Mouse (Mus musculus) erythroblast, embryonic 14.5 days (primary cell): Measurements from ENCODE around the gene Sobp. TPM values are rescaled to one million over a fixed set of nuclear protein-coding genes. Genes with fewer than 3 reads are reported as not detected.

ENCODE experiments used
- H3K27me3 ChIP-seq: 2 replicates; pipeline ENCODE4 v1.6.1; 2012; ENCODE audit warnings: inconsistent platforms; ENCODE audit not compliant: control insufficient read depth
- H3K36me3 ChIP-seq: 2 replicates; pipeline ENCODE4 v1.6.1; 2012; ENCODE audit warnings: mild to moderate bottlenecking, inconsistent platforms; ENCODE audit not compliant: control insufficient read depth
- H3K4me1 ChIP-seq: 2 replicates; pipeline ENCODE4 v1.6.1; 2012; ENCODE audit warnings: inconsistent platforms; ENCODE audit not compliant: control insufficient read depth
- H3K4me3 ChIP-seq: replicated peaks from 2 replicates; pipeline ENCODE3; 2012; ENCODE audit warnings: moderate library complexity, mild to moderate bottlenecking, inconsistent platforms
- H3K9me3 ChIP-seq: 2 replicates; pipeline ENCODE4 v1.6.1; 2012; ENCODE audit warnings: low read length, inconsistent platforms, mixed read lengths; ENCODE audit not compliant: control insufficient read depth
- GATA1 ChIP-seq: IDR thresholded peaks from 2 replicates; pipeline ENCODE4 v1.6.1; 2012; ENCODE audit warnings: low read length, inconsistent platforms, mixed read lengths
- TAL1 ChIP-seq: IDR thresholded peaks from 3 replicates; pipeline ENCODE4 v1.6.1; 2012; ENCODE audit warnings: low read length, inconsistent platforms, mixed read lengths
- polyA plus RNA-seq: library from polyadenylated mRNA; stranded (reverse); fragments of >175 nt; gene quantifications from 2 replicates; pipeline ENCODE4 v1.2.3, GENCODE M21; 2012

Gene Sobp
- polyA plus RNA-seq, 1 experiment, result not detected

- H3K9me3 ChIP-seq, result no peaks in the 10 kb centered on the region
- TF ChIP-seq TAL1 (no peak), GATA1 (no peak)
- H3K4me3 ChIP-seq, result no peak overlapping the region
- H3K27me3 ChIP-seq, result no peaks in the 10 kb centered on the region
- no peaks in the 10 kb centered on the region for H3K4me1 ChIP-seq
- no peaks in the 10 kb centered on the region for H3K36me3 ChIP-seq
These were observed 90.8 kb downstream of the Sobp start for GRCm38 (mm10) chr10:43083288-43084086.

- no peak overlapping the region for H3K4me3 ChIP-seq
- no peaks in the 10 kb centered on the region for H3K4me1 ChIP-seq
- no peak for TF ChIP-seq TAL1
- no peaks in the 10 kb centered on the region for H3K36me3 ChIP-seq
- H3K9me3 ChIP-seq, result no peaks in the 10 kb centered on the region
- H3K27me3 ChIP-seq, result no peaks in the 10 kb centered on the region
These were observed 93.0 kb downstream of the Sobp start for GRCm38 (mm10) chr10:43081316-43081715.

GRCm38 (mm10) chr10:43075535-43076152, 98.7 kb downstream of the Sobp start:
- no peaks in the 10 kb centered on the region for H3K9me3 ChIP-seq
- H3K4me1 ChIP-seq, result no peaks in the 10 kb centered on the region
- no peaks in the 10 kb centered on the region for H3K27me3 ChIP-seq
- no peak overlapping the region for H3K4me3 ChIP-seq
- no peak for TF ChIP-seq TAL1
- TF ChIP-seq GATA1, result no peak
- H3K36me3 ChIP-seq, result no peaks in the 10 kb centered on the region

GRCm38 (mm10) chr10:43073281-43073680, 101.0 kb downstream of the Sobp start:
- H3K4me3 ChIP-seq, result no peak overlapping the region
- no peaks in the 10 kb centered on the region for H3K36me3 ChIP-seq
- H3K9me3 ChIP-seq, result no peaks in the 10 kb centered on the region
- no peaks in the 10 kb centered on the region for H3K27me3 ChIP-seq
- no peaks in the 10 kb centered on the region for H3K4me1 ChIP-seq
- TF ChIP-seq TAL1, result no peak
- no peak for TF ChIP-seq GATA1

GRCm38 (mm10) chr10:43070893-43071292, 103.4 kb downstream of the Sobp start:
- no peak for TF ChIP-seq TAL1
- no peak for TF ChIP-seq GATA1
- H3K4me3 ChIP-seq, result no peak overlapping the region
- H3K9me3 ChIP-seq, result no peaks in the 10 kb centered on the region
- H3K36me3 ChIP-seq, result no peaks in the 10 kb centered on the region
- H3K27me3 ChIP-seq, result no peaks in the 10 kb centered on the region
- H3K4me1 ChIP-seq, result no peaks in the 10 kb centered on the region

- no peaks in the 10 kb centered on the region for H3K9me3 ChIP-seq
- no peaks in the 10 kb centered on the region for H3K36me3 ChIP-seq
- TF ChIP-seq GATA1 (no peak), TAL1 (no peak)
- no peaks in the 10 kb centered on the region for H3K27me3 ChIP-seq
- no peaks in the 10 kb centered on the region for H3K4me1 ChIP-seq
- H3K4me3 ChIP-seq, result no peak overlapping the region
These were observed 109.0 kb downstream of the Sobp start for GRCm38 (mm10) chr10:43065331-43065730.

GRCm38 (mm10) chr10:43061519-43062105, 112.7 kb downstream of the Sobp start:
- Histone ChIP-seq H3K4me1 (no peaks in the 10 kb centered on the region), H3K4me3 (no peak overlapping the region), H3K27me3 (no peaks in the 10 kb centered on the region), H3K9me3 (no peaks in the 10 kb centered on the region), H3K36me3 (no peaks in the 10 kb centered on the region)
- TF ChIP-seq GATA1, result no peak
- TF ChIP-seq TAL1, result no peak

GRCm38 (mm10) chr10:43055405-43055804, 118.9 kb downstream of the Sobp start:
- H3K9me3 ChIP-seq, result no peaks in the 10 kb centered on the region
- TF ChIP-seq TAL1, result no peak
- no peak overlapping the region for H3K4me3 ChIP-seq
- no peaks in the 10 kb centered on the region for H3K4me1 ChIP-seq
- H3K27me3 ChIP-seq, result no peaks in the 10 kb centered on the region
- no peaks in the 10 kb centered on the region for H3K36me3 ChIP-seq

- no peaks in the 10 kb centered on the region for H3K27me3 ChIP-seq
- no peaks in the 10 kb centered on the region for H3K9me3 ChIP-seq
- H3K4me1 ChIP-seq, result no peaks in the 10 kb centered on the region
- no peaks in the 10 kb centered on the region for H3K36me3 ChIP-seq
- no peak for TF ChIP-seq GATA1
- TF ChIP-seq TAL1, result no peak
- no peak overlapping the region for H3K4me3 ChIP-seq
These were observed 119.6 kb downstream of the Sobp start for GRCm38 (mm10) chr10:43054776-43055175.
